Mouse (Mus musculus): Measurements from ENCODE around the gene Rps18. TPM values are rescaled to one million over a fixed set of nuclear protein-coding genes. Genes with fewer than 3 reads are reported as not detected.

The Rps18 gene
- polyA plus RNA-seq, 1 experiment: 287 TPM

DNA sequence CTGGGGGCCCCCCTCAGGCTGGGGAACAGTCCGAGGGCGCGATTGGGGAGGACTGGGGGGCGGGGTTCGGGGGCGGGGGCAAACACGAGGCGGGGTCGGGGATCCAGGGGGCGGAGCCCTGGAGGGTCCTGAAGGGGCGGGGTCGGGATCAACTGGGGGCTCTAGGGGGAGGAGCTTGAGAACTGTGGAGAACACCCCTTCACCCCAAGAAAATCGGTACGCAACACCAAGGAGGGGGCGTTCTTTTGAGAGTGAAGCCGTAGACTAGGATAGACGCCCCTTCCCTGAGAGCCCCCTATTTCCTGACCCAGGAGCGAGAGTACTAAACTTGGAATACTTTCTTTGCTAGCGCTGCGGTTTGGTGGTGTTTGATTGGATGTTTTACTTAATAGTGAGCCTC is 39.5 kb downstream of the Rps18 start:
- Histone ChIP-seq H3K4me3 (peak overlapping the region; percentile 41), H3K4me2 (ENCODE audit: low read depth) (peak overlapping the region; percentile 78), H3ac (ENCODE audit: control insufficient read depth, insufficient read length) (no peak overlapping the region), H3K79me2 (ENCODE audit: control insufficient read depth, insufficient read depth) (peaks cover 6% of the 10 kb centered on the region), H3K27me3 (ENCODE audit: control insufficient read depth, insufficient read depth, insufficient read length) (no peaks in the 10 kb centered on the region), H3K36me3 (ENCODE audit: control insufficient read depth, insufficient read depth) (peaks cover 11% of the 10 kb centered on the region)
- TF ChIP-seq REST (IDR thresholded peaks at IDR 0.05; ENCODE audit: insufficient read depth, insufficient read length) (no peak), POLR2AphosphoS2 (IDR thresholded peaks at IDR 0.05; ENCODE audit: insufficient read length, low read depth) (no peak), CEBPB (IDR thresholded peaks at IDR 0.05; ENCODE audit: insufficient read depth, poor library complexity, severe bottlenecking) (no peak), USF1 (IDR thresholded peaks at IDR 0.05; ENCODE audit: low read depth) (no peak), POLR2A (IDR thresholded peaks at IDR 0.05; ENCODE audit: insufficient read length, low read depth) (no peak), MYOG (IDR thresholded peaks at IDR 0.05; ENCODE audit: control insufficient read depth in 1 of 3, insufficient read depth in 1 of 3, insufficient read length in 2 of 3, low read depth in 2 of 3) (no peak), SRF (IDR thresholded peaks at IDR 0.05; ENCODE audit: control insufficient read depth, insufficient read length, low read depth) (no peak), MAX (IDR thresholded peaks at IDR 0.05; ENCODE audit: low read depth) (no peak), MYOD1 (IDR thresholded peaks at IDR 0.05; ENCODE audit: control insufficient read depth in 1 of 3, insufficient read length in 2 of 3, low read depth in 2 of 3) (no peak), TCF3 (IDR thresholded peaks at IDR 0.05; ENCODE audit: insufficient read length, low read depth) (no peak), TCF12 (IDR thresholded peaks at IDR 0.05; ENCODE audit: insufficient read depth, poor library complexity, severe bottlenecking) (no peak), E2F4 (IDR thresholded peaks at IDR 0.05; ENCODE audit: insufficient read depth) (no peak)

DNA sequence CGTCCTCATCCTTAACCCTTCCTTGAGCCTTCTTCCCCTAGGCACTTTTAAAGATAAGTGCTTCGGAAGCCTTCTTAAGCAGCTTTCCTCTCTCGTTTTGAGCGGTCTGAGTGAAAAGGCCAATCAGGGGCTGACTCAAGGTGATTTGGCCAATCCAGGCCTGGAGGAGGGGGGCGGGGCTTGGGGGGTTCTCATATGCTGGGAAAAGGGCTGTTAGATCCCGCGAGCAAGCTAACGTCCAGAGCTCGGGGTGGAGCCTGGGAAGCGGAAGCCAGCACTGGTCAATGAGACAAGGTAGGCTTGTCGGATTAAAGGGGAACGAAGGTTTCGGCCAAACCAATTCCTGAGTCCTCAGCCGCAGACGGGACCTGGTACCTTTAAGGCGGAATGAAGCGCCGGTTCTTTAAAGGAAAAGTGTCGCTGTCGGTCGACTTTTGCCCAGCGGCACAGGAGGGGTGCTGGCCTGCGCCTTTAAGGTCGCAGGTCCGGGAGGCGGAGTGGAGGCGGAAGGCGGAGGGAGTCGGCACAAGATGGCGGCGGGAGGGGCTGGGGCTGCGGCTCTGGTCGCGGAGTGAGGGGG is 40.0 kb downstream of the Rps18 start, which contains the start of the genes Tapbp and Zbtb22:
TSS of gene Tapbp (plus strand) at position 229 of the 580 bp plus-strand sequence.
TSS of gene Zbtb22 (plus strand) at position 234 of the 580 bp plus-strand sequence.
- TF ChIP-seq MYOD1 (IDR thresholded peaks at IDR 0.05; ENCODE audit: control insufficient read depth in 1 of 3, insufficient read length in 2 of 3, low read depth in 2 of 3) (no peak), MYOG (IDR thresholded peaks at IDR 0.05; ENCODE audit: control insufficient read depth in 1 of 3, insufficient read depth in 1 of 3, insufficient read length in 2 of 3, low read depth in 2 of 3) (no peak), TCF12 (IDR thresholded peaks at IDR 0.05; ENCODE audit: insufficient read depth, poor library complexity, severe bottlenecking) (no peak), TCF3 (IDR thresholded peaks at IDR 0.05; ENCODE audit: insufficient read length, low read depth) (no peak), E2F4 (IDR thresholded peaks at IDR 0.05; ENCODE audit: insufficient read depth) (no peak), CEBPB (IDR thresholded peaks at IDR 0.05; ENCODE audit: insufficient read depth, poor library complexity, severe bottlenecking) (no peak), MAX (IDR thresholded peaks at IDR 0.05; ENCODE audit: low read depth) (no peak), POLR2AphosphoS2 (IDR thresholded peaks at IDR 0.05; ENCODE audit: insufficient read length, low read depth) (peak; percentile 84), SRF (IDR thresholded peaks at IDR 0.05; ENCODE audit: control insufficient read depth, insufficient read length, low read depth) (no peak), POLR2A (IDR thresholded peaks at IDR 0.05; ENCODE audit: insufficient read length, low read depth) (peak; percentile 54), USF1 (IDR thresholded peaks at IDR 0.05; ENCODE audit: low read depth) (no peak), REST (IDR thresholded peaks at IDR 0.05; ENCODE audit: insufficient read depth, insufficient read length) (no peak)
- no peaks in the 10 kb centered on the region for H3K27me3 ChIP-seq (ENCODE audit: control insufficient read depth, insufficient read depth, insufficient read length)
- H3K4me2 ChIP-seq (ENCODE audit: low read depth): peak within 1 kb of the TSS; percentile 78
- H3K4me3 ChIP-seq: peak within 1 kb of the TSS; percentile 41
- peaks cover 11% of the 10 kb centered on the region for H3K36me3 ChIP-seq (ENCODE audit: control insufficient read depth, insufficient read depth)
- peaks cover 6% of the 10 kb centered on the region for H3K79me2 ChIP-seq (ENCODE audit: control insufficient read depth, insufficient read depth)
- H3ac ChIP-seq (ENCODE audit: control insufficient read depth, insufficient read length): no peak within 1 kb of the TSS

DNA sequence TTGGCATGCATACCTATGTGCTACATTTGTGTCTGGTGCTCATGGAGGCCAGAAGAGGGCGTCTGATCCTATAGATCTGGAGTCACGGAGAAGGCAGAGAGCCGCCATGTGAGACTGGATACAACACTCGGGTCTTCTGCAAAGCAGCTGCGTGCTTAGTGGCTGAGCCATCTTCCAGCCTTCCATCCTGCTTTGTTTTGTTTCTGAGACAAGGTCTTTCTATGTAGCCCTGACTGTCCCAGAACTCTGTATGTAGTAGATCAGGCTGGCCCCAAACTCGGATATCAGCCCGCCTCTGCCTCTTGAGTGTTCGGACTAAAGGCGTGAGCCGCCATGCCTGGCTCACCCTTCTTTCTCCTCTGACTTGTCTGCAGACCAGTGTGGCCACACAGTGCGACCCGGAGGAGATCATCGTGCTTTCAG is 40.8 kb downstream of the Rps18 start:
- H3K27me3 ChIP-seq (ENCODE audit: control insufficient read depth, insufficient read depth, insufficient read length): no peaks in the 10 kb centered on the region
- peak overlapping the region; percentile 61 for H3K4me2 ChIP-seq (ENCODE audit: low read depth)
- peaks cover 14% of the 10 kb centered on the region for H3K79me2 ChIP-seq (ENCODE audit: control insufficient read depth, insufficient read depth)
- H3K4me3 ChIP-seq: peak overlapping the region; percentile 41
- no peak overlapping the region for H3ac ChIP-seq (ENCODE audit: control insufficient read depth, insufficient read length)
- TF ChIP-seq USF1 (IDR thresholded peaks at IDR 0.05; ENCODE audit: low read depth) (no peak), CEBPB (IDR thresholded peaks at IDR 0.05; ENCODE audit: insufficient read depth, poor library complexity, severe bottlenecking) (no peak)
- H3K36me3 ChIP-seq (ENCODE audit: control insufficient read depth, insufficient read depth): peaks cover 11% of the 10 kb centered on the region

GRCm38 (mm10) chr17:33913905-33914304 is 41.9 kb downstream of the Rps18 start:
- peaks cover 16% of the 10 kb centered on the region for H3K79me2 ChIP-seq (ENCODE audit: control insufficient read depth, insufficient read depth)
- H3ac ChIP-seq (ENCODE audit: control insufficient read depth, insufficient read length): no peak overlapping the region
- peaks cover 11% of the 10 kb centered on the region for H3K36me3 ChIP-seq (ENCODE audit: control insufficient read depth, insufficient read depth)
- no peaks in the 10 kb centered on the region for H3K27me3 ChIP-seq (ENCODE audit: control insufficient read depth, insufficient read depth, insufficient read length)
- no peak overlapping the region for H3K4me2 ChIP-seq (ENCODE audit: low read depth)
- no peak for TF ChIP-seq REST (IDR thresholded peaks at IDR 0.05; ENCODE audit: insufficient read depth, insufficient read length)
- TF ChIP-seq SRF (IDR thresholded peaks at IDR 0.05; ENCODE audit: control insufficient read depth, insufficient read length, low read depth): no peak
- TF ChIP-seq MYOG (IDR thresholded peaks at IDR 0.05; ENCODE audit: control insufficient read depth in 1 of 3, insufficient read depth in 1 of 3, insufficient read length in 2 of 3, low read depth in 2 of 3): no peak
- H3K4me3 ChIP-seq: no peak overlapping the region

GRCm38 (mm10) chr17:33913264-33913663 is 42.5 kb downstream of the Rps18 start:
- no peaks in the 10 kb centered on the region for H3K27me3 ChIP-seq (ENCODE audit: control insufficient read depth, insufficient read depth, insufficient read length)
- TF ChIP-seq CEBPB (IDR thresholded peaks at IDR 0.05; ENCODE audit: insufficient read depth, poor library complexity, severe bottlenecking): no peak
- no peak for TF ChIP-seq MAX (IDR thresholded peaks at IDR 0.05; ENCODE audit: low read depth)
- TF ChIP-seq POLR2A (IDR thresholded peaks at IDR 0.05; ENCODE audit: insufficient read length, low read depth): no peak
- TF ChIP-seq POLR2AphosphoS2 (IDR thresholded peaks at IDR 0.05; ENCODE audit: insufficient read length, low read depth): no peak
- TF ChIP-seq MYOG (IDR thresholded peaks at IDR 0.05; ENCODE audit: control insufficient read depth in 1 of 3, insufficient read depth in 1 of 3, insufficient read length in 2 of 3, low read depth in 2 of 3): no peak
- peaks cover 16% of the 10 kb centered on the region for H3K79me2 ChIP-seq (ENCODE audit: control insufficient read depth, insufficient read depth)
- H3K36me3 ChIP-seq (ENCODE audit: control insufficient read depth, insufficient read depth): peaks cover 11% of the 10 kb centered on the region
- no peak overlapping the region for H3K4me2 ChIP-seq (ENCODE audit: low read depth)
- no peak overlapping the region for H3K4me3 ChIP-seq
- no peak overlapping the region for H3ac ChIP-seq (ENCODE audit: control insufficient read depth, insufficient read length)
